Mouse (Mus musculus) neutrophil, adult 83 days (primary cell): ENCODE results near the gene 6430628N08Rik. TPM values are rescaled to one million over a fixed set of nuclear protein-coding genes. Genes with fewer than 3 reads are reported as not detected.

Experiments used
- total RNA-seq, 2 experiments: library from RNA; stranded (reverse); gene quantifications; one replicate each; pipeline ENCODE4 v1.2.4; 2023

6430628N08Rik gene
- not detected for total RNA-seq

GRCm38 (mm10) chr4:115890553-115890952 is at the start of gene 6430628N08Rik:
TSS of gene 6430628N08Rik (plus strand) at chr4:115890665.

GRCm38 (mm10) chr4:115884022-115884421 is 6.4 kb upstream of the 6430628N08Rik start, which contains the start of gene Kncn:
TSS of gene Kncn (plus strand) at chr4:115884400.

GRCm38 (mm10) chr4:115939295-115940102 is 49.0 kb downstream of the 6430628N08Rik start, which contains the start of gene Dmbx1:
TSS of gene Dmbx1 (minus strand) at chr4:115939926.

Other genes starting within 250 kb of the 6430628N08Rik start
- not detected for gene Cyp4b1, start 242.9 kb upstream of the 6430628N08Rik start, total RNA-seq
- 10 to 100 TPM; 32.5 to 34.8 TPM for gene Efcab14, start 152.9 kb upstream of the 6430628N08Rik start, total RNA-seq
- gene Tex38, start 109.6 kb upstream of the 6430628N08Rik start, total RNA-seq, result not detected
- 1 to 10 TPM; 7.1 to 7.6 TPM for gene Atpaf1, start 105.9 kb upstream of the 6430628N08Rik start, total RNA-seq
- gene Mob3c, start 62.6 kb upstream of the 6430628N08Rik start, total RNA-seq, result 10 to 100 TPM; 13.0 to 16.5 TPM
- gene Mknk1, start 51.5 kb upstream of the 6430628N08Rik start, total RNA-seq, result 100 to 1,000 TPM; 120 to 126 TPM
- under 1 TPM in 1 of 2 experiments, not detected in 1; 0.29 TPM for gene Kncn, start 6.3 kb upstream of the 6430628N08Rik start, total RNA-seq
- not detected for gene Dmbx1, start 49.3 kb downstream of the 6430628N08Rik start, total RNA-seq
- 1 to 10 TPM in 1 of 2 experiments, under 1 TPM in 1; 0.97 to 1.1 TPM for gene Faah, start 127.3 kb downstream of the 6430628N08Rik start, total RNA-seq
- 1 to 10 TPM; 5.5 to 6.7 TPM for gene Nsun4, start 163.2 kb downstream of the 6430628N08Rik start, total RNA-seq
- gene Uqcrh, start 184.4 kb downstream of the 6430628N08Rik start, total RNA-seq, result 100 to 1,000 TPM; 194 to 206 TPM
- gene Lrrc41, start 184.6 kb downstream of the 6430628N08Rik start, total RNA-seq, result 10 to 100 TPM; 17.8 to 20.2 TPM
- 10 to 100 TPM; 17.5 to 22.4 TPM for gene Rad54l, start 233.0 kb downstream of the 6430628N08Rik start, total RNA-seq
- 10 to 100 TPM in 1 of 2 experiments, 1 to 10 TPM in 1; 9.4 to 14.1 TPM for gene Pomgnt1, start 233.2 kb downstream of the 6430628N08Rik start, total RNA-seq